Mouse (Mus musculus): Measurements from ENCODE around the gene Il6ra.

The Il6ra gene

DNA sequence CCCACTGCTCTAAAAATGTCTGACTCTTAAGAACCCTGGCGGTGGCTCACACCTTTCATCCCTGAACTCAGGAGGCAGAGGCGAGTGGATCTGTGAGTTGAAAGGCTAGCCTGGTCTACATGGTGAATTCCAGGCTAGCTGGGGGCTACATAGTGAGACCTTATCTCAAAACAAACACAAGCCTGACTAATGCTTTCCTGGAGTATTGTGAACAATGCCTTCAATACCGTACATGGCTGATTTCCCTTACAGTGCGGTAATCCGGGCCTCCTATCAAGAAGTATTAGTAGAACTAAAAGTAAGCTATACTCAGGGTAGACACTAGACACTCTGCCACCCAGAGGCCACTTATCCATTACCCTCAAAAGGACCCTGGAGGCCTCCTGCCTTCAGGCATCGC lies 64.9 kb downstream of the Il6ra start:
- no peak for DNase-seq (ENCODE audit: low read depth, low spot score)

DNA sequence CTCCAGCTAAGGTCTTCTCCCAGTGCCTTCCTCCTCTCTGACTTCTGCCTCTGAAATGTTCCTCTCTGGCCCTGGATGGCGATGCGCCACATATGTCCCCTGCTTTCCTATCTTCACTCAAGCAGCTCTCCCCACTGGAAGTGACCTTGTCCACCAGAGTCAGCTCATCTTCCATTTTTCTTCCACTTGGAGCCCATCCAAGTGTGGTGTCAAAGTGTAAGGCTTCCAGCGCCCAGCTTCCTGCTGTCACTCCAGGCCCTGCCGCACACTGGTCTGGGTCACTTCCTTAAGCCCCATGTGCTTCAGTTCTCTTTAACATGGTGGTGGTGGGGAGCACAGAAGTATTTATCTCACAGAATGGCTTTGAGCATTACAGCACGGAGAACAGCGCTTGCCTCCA lies 65.4 kb downstream of the Il6ra start:
- DNase-seq (ENCODE audit: low read depth, low spot score): no peak

DNA sequence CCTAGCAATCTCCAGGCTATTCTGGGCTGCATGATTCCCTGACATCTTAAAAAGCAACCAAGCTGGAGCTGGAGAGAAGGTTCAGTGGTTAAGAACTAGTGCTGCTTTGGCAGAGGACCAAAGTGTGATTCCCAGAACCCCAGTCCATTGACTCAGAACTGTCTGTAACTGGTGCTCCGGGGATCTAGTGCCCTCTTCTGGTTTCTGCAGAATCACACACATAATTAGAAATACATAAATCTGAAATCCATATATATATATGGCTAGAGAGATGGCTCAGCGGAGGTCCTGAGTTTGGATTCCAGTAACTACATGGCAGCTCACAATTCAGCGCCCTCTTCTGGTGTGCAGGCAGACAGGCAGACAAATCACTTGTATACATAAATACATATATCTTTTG lies 65.9 kb downstream of the Il6ra start:
- no peak for DNase-seq (ENCODE audit: low read depth, low spot score)

DNA sequence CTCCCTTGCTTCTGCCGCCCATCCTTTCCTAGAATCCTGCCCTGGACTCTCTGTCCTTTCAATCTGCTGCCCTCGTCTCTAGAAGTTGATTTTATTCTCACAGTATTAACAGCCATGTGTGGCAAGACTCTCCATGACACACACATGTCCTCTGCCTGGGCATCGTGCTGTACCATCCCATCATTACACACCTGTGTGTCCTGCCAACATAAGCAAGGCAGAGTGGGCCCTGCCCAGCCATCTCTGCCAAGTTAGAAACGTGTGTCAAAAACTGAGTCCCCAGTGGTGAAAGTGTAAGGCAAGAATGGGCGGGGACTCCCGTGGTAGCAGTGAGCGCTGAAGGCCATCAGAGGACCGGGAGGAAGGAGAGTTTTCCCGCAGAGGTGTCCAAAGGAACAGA lies 67.2 kb downstream of the Il6ra start:
- DNase-seq (ENCODE audit: low read depth, low spot score): no peak

DNA sequence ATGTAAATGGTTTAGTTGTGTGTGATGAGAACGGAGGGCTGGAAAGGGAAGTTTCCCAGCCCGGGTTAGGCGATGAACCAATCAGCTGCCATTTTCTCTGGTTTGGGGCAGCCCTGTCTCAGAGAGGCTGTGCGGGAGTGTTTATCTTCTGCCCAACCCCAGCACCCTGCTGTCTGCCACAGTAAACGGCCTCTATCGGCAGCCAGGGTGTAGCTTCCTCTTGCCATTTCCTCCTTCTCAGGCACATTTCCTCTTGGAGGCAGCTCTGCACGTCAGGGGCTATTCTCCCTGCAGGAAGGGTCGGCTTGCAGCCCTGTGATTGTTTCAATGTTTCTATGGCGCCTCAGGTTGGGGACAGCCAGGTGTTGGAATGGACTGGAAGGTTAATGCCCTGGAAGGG lies 69.8 kb downstream of the Il6ra start:
- DNase-seq (ENCODE audit: low read depth, low spot score): no peak

DNA sequence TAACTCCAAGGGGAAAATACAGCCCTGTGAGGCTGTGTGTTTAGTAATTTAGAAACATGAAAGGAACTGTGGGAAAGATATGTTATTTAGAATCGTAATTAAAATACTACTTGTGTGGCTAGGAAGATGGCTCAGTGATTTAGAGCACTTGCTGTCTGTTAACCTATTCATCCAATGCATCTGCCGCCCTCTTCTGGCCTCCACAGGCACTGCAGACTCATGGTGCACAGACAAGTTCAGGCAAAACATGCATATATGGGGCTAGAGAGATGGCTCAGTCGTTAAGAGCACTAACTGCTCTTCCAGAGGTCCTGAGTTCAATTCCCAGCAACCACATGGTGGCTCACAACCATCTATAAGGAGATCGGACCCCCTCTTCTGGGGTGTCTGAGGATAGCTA lies 70.7 kb downstream of the Il6ra start:
- no peak for DNase-seq (ENCODE audit: low read depth, low spot score)

DNA sequence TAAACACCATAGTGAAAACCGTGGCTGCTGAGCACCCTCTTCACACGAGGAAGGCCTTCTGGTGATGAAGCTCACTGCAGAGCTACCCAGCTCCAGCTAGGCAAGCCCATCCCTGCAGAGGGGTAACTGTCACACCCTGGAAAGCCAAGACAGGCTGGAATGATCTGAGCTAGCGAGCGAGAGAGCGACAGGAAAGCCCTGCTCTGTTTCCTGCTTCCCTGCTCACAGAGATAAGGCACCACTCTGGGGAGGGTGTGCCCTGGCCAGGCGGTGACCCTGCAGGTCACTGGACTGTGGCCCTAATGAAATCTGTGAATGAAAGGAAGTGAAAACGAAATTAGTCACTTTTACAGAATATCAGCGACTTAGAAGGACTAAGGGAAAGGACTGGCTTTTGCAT lies 77.6 kb downstream of the Il6ra start:
- no peak for DNase-seq (ENCODE audit: low read depth, low spot score)

DNA sequence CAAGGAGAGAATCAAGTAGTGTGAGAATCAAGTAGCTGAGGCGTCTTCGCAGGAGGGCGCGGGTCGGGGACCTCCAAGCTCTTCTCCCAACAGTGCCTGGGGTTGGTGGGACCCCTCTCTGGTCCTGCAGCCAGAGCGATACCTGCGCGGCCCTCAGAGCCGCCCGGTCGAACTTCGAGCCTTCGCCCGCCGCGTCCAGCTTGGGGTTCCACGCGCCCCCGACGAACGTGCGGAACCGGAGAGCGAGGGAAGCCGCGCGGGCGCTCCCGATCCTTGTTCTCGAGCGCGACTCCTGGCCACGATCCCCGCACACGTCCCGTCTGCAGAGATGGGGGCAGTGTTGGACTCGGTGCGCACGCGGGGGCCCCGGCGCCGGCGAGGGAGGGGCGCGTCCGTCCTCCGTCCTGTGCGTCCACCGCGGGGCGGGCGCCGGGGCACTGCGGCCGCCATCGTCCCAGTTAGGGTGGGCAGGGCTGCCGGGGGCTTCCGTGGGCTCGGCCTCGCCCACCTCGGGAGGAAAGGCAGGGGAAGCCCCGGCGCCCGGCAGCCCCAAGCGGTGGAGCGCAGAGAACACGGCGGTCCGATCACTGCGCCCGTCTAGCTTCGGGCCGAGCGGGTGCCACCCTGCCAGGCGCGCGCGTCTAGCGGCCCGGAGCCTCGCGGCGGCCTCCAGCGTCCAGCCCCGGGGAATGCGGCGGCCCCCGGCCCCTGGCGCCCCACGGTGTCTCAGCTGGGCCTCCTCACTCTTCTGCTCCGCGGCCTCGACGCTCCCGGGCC lies 82.0 kb downstream of the Il6ra start, which contains the start of gene She:
Gene She, plus strand, starts transcription at position 556 of the 777 bp plus-strand sequence.
- no peak for DNase-seq (ENCODE audit: low read depth, low spot score)

DNA sequence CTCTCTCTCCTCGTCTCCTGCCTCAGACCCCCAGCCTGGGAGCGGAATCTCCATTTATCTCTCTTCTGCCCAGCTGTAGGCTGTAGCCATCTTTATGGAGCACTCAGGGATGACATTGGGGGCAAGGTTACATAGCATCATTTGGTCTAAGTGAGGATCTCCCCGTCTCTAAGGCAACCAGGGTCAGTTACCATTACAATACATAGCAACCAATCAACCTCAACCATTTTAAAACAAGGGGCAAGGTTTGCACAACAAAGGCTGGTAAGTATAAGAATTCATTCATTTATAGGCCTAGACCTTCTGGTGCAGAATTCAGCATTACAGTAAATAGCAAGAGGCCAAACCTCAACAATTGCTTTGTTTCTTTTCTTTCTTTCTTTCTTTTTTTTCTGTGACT lies 86.7 kb downstream of the Il6ra start:
- no peak for DNase-seq (ENCODE audit: low read depth, low spot score)

DNA sequence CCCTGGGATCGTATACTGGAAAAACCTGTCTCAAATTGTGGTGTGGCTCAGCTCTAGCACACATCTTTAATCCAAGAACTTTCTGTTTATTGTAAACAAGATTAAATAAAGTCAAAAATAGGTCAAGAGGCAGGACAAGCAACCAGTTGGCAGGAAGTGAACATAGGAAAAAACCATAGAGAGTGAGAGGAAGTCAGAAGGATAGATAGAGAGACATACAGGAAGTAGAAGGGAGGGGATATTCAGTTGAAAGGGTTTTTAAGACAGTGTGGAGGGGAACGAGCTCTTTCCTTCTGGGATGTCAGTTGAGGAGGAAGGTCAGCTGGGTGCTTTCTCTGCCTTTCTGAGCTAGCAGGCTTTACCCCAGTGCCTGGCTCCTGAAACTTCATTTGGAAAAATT lies 89.4 kb downstream of the Il6ra start:
- DNase-seq (ENCODE audit: low read depth, low spot score): no peak

DNA sequence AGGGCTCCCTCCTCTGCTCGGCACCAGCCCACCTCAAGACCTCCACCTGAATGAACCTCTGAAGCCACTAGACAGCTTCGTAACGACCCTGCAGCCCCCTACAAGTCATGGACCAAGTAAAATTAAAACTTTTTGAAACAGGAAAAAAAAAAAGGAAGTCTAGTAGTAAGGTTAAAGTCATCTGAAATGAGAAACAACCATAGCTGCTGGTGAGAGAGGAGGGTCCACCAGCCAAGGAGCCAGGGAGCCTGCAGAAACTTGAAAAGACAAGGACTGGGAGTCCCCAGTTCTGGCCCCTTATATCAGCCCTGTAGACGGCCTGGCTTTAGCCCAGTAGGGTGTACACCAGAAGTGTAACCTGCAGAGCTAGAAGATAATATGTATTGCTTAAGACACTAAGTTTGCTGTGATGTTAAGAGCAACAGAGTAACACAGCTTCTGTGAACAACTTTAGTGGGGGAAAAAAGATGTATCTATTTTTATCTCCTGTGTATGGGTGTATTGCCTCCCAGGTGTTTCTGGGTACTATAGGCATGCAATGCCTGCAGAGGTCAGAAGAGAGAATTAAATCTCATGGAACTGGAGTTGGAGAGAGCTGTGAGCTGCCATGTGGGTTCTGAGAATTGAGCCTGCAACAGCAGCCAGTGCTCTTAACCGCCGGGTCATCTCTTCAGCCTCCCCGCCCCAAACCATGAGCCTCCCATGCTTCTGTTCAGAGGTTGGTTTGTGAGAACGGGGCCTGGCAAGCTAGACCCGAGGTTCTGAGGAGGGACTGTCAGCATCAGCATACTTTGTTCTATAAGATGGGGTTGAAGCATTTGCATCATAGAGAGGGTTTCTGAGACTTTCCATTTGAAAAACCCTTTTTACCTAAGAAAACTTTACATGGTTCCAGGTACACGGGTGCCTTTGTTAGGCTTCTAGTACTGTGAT lies 91.2 kb downstream of the Il6ra start:
- no peak for DNase-seq (ENCODE audit: low read depth, low spot score)

DNA sequence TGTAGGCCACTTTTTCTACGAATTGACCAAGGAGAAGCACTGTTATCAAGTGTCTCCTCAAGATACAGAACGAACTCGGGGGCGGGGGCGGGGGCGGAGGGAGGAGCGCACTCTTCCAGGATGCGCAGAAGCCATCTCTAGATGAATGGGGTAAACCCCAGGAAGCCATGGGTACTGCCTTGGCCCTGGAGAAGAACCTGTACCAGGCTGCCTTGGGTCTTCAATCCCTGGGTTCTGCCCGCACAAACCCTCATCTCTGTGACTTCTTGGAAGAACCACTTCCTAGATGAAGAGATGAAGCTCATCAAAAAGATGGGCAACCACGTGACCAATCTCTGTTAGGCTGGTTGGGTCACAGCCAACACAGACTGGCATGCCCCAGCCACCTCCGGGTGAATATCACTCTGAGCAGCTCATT lies 91.9 kb downstream of the Il6ra start:
- DNase-seq (ENCODE audit: low read depth, low spot score): no peak

DNA sequence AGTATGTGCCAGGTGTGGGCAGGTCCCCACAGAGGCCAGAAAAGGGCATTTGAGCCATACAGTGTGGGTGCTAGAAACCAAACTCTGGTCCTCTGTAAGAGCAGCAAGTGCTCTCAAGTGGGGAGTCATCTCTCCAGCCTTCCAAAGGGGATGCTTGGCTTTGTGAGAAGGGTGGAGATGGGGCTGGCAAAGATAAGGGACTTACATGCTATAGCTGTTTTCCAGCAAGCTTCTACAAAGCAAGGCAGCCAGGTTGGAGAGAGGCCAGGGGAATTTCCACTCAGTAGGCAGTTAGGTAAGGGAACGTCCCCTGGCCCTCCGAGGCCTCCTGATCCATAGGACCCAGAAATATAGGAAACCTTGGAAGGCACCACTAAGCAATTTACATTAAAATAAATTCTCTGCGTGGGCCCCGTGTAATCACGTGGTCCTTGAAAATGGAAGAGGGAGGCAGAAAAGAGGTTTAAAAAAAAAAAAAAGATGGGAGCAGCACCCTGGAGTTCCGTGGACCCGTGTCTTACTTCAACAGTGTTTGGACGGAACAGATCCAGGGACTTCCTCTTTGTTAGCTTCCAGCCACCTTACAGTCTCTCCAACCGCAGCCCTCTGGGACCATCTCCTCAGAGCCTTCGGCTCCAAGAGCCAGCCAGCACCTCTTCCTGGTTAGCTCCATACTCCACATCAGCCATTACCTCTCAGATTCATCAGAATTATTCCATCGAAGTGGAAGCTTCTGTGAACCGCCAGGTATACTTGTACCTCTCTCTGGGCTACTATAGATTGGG lies 92.5 kb downstream of the Il6ra start:
- DNase-seq (ENCODE audit: low read depth, low spot score): no peak

DNA sequence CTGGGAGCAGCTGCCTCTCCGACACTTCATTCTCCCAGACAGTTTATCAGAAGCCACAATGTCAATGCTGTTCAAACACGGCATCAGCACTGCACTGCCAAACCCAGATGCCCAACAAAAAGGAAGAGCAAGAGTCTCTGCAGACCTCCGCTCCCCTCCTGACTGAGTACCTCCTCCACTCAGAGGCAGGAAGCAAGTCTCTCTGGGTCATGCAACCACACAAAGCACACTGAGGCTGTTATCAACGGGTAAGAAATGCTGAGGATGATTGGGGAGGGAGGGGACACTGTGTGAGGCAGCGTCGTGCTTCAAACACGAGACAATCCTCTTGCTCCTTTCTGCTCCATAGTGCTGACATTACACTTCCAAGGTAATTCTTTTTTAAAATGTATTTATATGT lies 93.1 kb downstream of the Il6ra start:
- DNase-seq (ENCODE audit: low read depth, low spot score): no peak

DNA sequence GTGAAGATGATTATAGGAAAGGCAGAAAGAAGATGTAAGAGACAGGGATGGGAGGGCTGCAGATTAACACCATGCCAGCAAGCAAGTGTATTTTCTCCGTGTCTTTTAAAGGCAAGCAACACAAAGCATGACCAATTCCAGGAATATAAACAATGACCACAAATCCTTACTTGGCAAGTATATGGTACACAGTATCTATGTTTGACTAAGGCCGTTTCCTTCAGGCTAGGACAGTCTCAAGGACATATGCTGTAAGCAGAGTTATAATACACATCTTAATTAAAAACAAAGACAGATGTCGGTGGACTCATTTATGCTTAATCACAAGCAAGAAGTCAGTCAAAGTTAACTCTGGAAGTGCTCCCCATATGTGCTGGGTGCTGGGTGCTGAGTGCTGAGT lies 94.4 kb downstream of the Il6ra start:
- DNase-seq (ENCODE audit: low read depth, low spot score): no peak

DNA sequence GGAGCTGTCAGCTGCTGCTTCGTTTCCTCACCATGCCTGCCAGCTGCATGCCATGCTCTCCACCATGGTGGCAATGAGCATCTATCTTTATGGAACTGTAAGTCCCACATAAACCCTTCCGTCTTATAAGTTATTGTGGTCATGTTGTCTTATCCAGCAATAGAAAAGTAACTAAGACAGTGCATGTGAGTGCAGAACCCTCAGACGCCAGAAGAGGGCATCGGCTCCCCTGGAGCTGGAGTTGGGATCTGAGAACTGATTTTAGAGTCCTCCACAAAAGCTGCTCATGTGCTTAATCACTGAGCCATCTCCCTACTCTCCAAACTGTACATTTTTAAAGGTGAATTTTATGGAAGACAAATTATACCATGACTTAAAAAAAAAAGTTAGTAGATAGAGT lies 95.9 kb downstream of the Il6ra start:
- no peak for DNase-seq (ENCODE audit: low read depth, low spot score)

Measured in retina, adult 2 months (tissue).